ENCODE assay signal across 30 mouse cellular contexts in the genomic region with DNA sequence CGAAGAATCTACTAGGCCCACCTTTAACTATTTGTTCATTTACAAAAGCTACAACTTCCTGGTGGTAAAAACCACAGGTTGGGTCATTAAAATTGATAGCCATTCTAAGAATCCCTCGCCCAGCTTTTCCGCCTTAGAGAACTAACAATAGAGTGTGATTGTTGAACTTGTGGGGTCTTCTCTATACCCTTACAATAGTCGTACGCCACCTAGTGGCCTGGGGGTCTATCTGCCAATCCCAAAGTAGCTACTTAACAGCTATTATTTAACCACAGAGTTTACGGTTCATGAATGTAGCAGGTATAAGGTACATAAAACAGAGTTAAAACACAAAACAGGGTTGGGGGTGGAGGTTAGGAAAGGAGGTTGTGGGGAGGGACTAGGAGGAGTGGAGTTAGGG.
DNase-seq lines count a peak whose midpoint lies in the region; ATAC-seq and TF ChIP-seq lines count a peak whose summit lies in the region.
"Had no signal": no experiment of that assay in that cellular context is flagged by ENCODE, and none has a peak within 500 bp of the region (broad histone marks: within the 10 kb centered on the region; RNA-seq: fewer than 3 reads in every experiment).

No protein-coding gene starts in this region.

- in situ Hi-C loops in Patski (cut with MboI; ENCODE audit: low pct_unique_long_range_greater_than_20kb): no loop called here

- no peaks in the 10 kb centered on the region for H3K9me3 ChIP-seq in E14TG2a.4 (ENCODE audit: low read length)
- H3K9me3 ChIP-seq: embryonic facial prominence, embryonic 10.5 days; embryonic facial prominence, embryonic 13.5 days; forebrain, embryonic 12.5 days; forebrain, embryonic 15.5 days; G1E; heart, embryonic 10.5 days; hindbrain, embryonic 10.5 days had no signal

- H3K4me3 ChIP-seq in E14TG2a.4 (replicated peaks; ENCODE audit: low read length): no peak overlapping the region
- peak overlapping the region; percentile 69 for H3K4me3 ChIP-seq in testis, adult 2 months (ENCODE audit: control insufficient read depth, low read depth, low read length)
- H3K4me3 ChIP-seq: embryonic facial prominence, embryonic 10.5 days; embryonic facial prominence, embryonic 13.5 days; erythroblast, embryonic 14.5 days; forebrain, embryonic 12.5 days; forebrain, embryonic 15.5 days; heart, adult 2 months; heart, embryonic 10.5 days; hindbrain, embryonic 10.5 days had no signal

- CTCF ChIA-PET in Patski (lab: Charles Lee): no interaction called here

- ATAC-seq in Patski: no peak
- ATAC-seq in monocyte, adult 5-6 weeks (replicated peaks; ENCODE audit: insufficient number of reproducible peaks, low FRiP score, low TSS enrichment, poor library complexity, severe bottlenecking): no peak
- ATAC-seq: CD4-positive, CD25-positive, alpha-beta regulatory T cell, adult 4 months; forebrain, embryonic 15.5 days; hindbrain, postnatal 0 days; inflammation-experienced regulatory T-cells, adult 6 months; intestine, embryonic 16.5 days had no signal

- TF ChIP-seq CTCF in E14TG2a.4 (conservative IDR thresholded peaks at IDR 0.05; ENCODE audit: low read length) (peak; percentile 21; the same call in 1 of the 2 replicates), Patski (IDR thresholded peaks at IDR 0.05) (peak; percentile 15)
- no peak for TF ChIP-seq CTCF in testis, adult 2 months (IDR thresholded peaks at IDR 0.05; ENCODE audit: control insufficient read depth, insufficient read depth, insufficient replicate concordance, low read depth, low read length)

- no peak overlapping the region for H3K27ac ChIP-seq in testis, adult 2 months (ENCODE audit: control insufficient read depth, insufficient read depth, low read depth, low read length)
- H3K27ac ChIP-seq: embryonic facial prominence, embryonic 10.5 days; embryonic facial prominence, embryonic 13.5 days; forebrain, embryonic 12.5 days; forebrain, embryonic 15.5 days; heart, adult 2 months; heart, embryonic 10.5 days; hindbrain, embryonic 10.5 days; hindbrain, embryonic 14.5 days; hindbrain, postnatal 0 days had no signal

- no peaks in the 10 kb centered on the region for H3K27me3 ChIP-seq in E14TG2a.4 (ENCODE audit: insufficient read depth, low read length)
- H3K27me3 ChIP-seq in Patski: peaks cover 9% of the 10 kb centered on the region
- no peaks in the 10 kb centered on the region for H3K27me3 ChIP-seq in testis, adult 2 months (ENCODE audit: control insufficient read depth, insufficient read depth, low read length)
- H3K27me3 ChIP-seq: embryonic facial prominence, embryonic 13.5 days; forebrain, embryonic 12.5 days; forebrain, embryonic 15.5 days had no signal

- POLR2A ChIA-PET in Patski (lab: Charles Lee): no interaction called here

- no peaks in the 10 kb centered on the region for H3K36me3 ChIP-seq in E14TG2a.4 (ENCODE audit: insufficient read depth, low read length)
- H3K36me3 ChIP-seq in testis, adult 2 months (ENCODE audit: control insufficient read depth, insufficient read depth, low read length): no peaks in the 10 kb centered on the region
- H3K36me3 ChIP-seq: embryonic facial prominence, embryonic 10.5 days; embryonic facial prominence, embryonic 13.5 days; forebrain, embryonic 12.5 days; forebrain, embryonic 15.5 days; G1E; heart, embryonic 10.5 days; hindbrain, embryonic 10.5 days had no signal

- intact Hi-C loops in heart, postnatal 36 days (cut with DNase I): no loop called here

- TF ChIP-seq POLR2A in testis, adult 2 months (IDR thresholded peaks at IDR 0.05; ENCODE audit: control insufficient read depth, low read depth, low read length): no peak

- H3K4me1 ChIP-seq in E14TG2a.4 (replicated peaks; ENCODE audit: low read depth, low read length): no peaks in the 10 kb centered on the region
- H3K4me1 ChIP-seq in testis, adult 2 months (ENCODE audit: control insufficient read depth, insufficient read depth, low read length): no peaks in the 10 kb centered on the region
- H3K4me1 ChIP-seq: embryonic facial prominence, embryonic 10.5 days; embryonic facial prominence, embryonic 13.5 days; forebrain, embryonic 12.5 days; forebrain, embryonic 15.5 days; heart, embryonic 10.5 days; hindbrain, embryonic 10.5 days had no signal

- no peak for DNase-seq in Patski (ENCODE audit: low read depth, low spot score)
- DNase-seq in heart, postnatal 36 days: no peak
- no peak for DNase-seq in adrenal gland, postnatal 14 days
- DNase-seq in frontal cortex, postnatal 14 days (ENCODE audit: low spot score in 2 of 2): no peak
- DNase-seq: adrenal gland, adult 2 months; adrenal gland, postnatal 25 days; cerebellum, adult 11-12 months; cerebellum, adult 8-10 months; cerebellum, postnatal 10 days; cerebellum, postnatal 36 days; embryo, embryonic 11 days; gastrocnemius, postnatal 10 days; gastrocnemius, postnatal 36 days; heart, adult 2 months had no signal
